Mouse (Mus musculus): Measurements from ENCODE around the gene Pcyox1. TPM values are rescaled to one million over a fixed set of nuclear protein-coding genes. Genes with fewer than 3 reads are reported as not detected.

Pcyox1 gene
- polyA plus RNA-seq, 2 experiments = 67.3 to 93.3 TPM

DNA sequence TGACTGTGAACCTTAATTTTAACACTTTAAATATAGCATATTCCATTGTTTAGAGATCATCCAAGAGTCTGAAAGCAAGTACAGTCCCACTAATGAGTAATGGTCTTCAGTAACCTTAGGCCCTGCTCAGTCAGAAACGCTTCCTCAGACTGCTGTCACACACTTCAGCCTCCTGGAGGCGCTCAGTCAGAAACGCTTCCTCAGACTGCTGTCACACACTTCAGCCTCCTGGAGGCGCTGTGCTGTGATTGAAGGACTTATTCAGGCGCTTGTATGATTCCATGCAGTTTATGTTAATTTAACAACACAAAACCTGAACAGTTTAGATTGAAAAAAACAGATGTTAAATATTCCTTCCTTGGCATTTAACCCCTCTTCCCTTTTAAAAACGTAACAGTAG lies 23.5 kb upstream of the Pcyox1 start:
- H3K9me3 ChIP-seq (ENCODE audit: control insufficient read depth, low read length) = no peaks in the 10 kb centered on the region
- no peak for ATAC-seq (ENCODE audit: low FRiP score, low read depth)
- no peaks in the 10 kb centered on the region for H3K4me1 ChIP-seq (ENCODE audit: control insufficient read depth, insufficient read depth, low read length)
- TF ChIP-seq POLR2A (IDR thresholded peaks at IDR 0.05; ENCODE audit: borderline replicate concordance, extremely low read depth, insufficient read depth, insufficient read length) = no peak
- H3K4me3 ChIP-seq (replicated peaks; ENCODE audit: low read length) = no peak overlapping the region
- no peak overlapping the region for H3K4me2 ChIP-seq (replicated peaks; ENCODE audit: low read depth, low read length, severe bottlenecking)
- peaks cover 85% of the 10 kb centered on the region for H3K36me3 ChIP-seq (ENCODE audit: control insufficient read depth, insufficient read depth, low read length)
- H3K27me3 ChIP-seq (ENCODE audit: control insufficient read depth, insufficient read depth, low read length) = no peaks in the 10 kb centered on the region
- H3K27ac ChIP-seq (replicated peaks; ENCODE audit: low read depth, low read length) = no peak overlapping the region
- 78% methylated on average over 6 of the region's 6 CpGs for WGBS
- no peak for DNase-seq (ENCODE audit: low spot score)
- no peak overlapping the region for H3K9ac ChIP-seq (ENCODE audit: low read depth, low read length, severe bottlenecking)

GRCm38 (mm10) chr6:86419239-86419638 lies 22.3 kb upstream of the Pcyox1 start:
- no peak overlapping the region for H3K4me3 ChIP-seq (replicated peaks; ENCODE audit: low read length)
- H3K36me3 ChIP-seq (ENCODE audit: control insufficient read depth, insufficient read depth, low read length) = peaks cover 83% of the 10 kb centered on the region
- 93% methylated on average over 3 of the region's 3 CpGs for WGBS

GRCm38 (mm10) chr6:86418711-86419110 lies 21.8 kb upstream of the Pcyox1 start:
- Histone ChIP-seq H3K4me1 (ENCODE audit: control insufficient read depth, insufficient read depth, low read length) (no peaks in the 10 kb centered on the region), H3K9ac (ENCODE audit: low read depth, low read length, severe bottlenecking) (no peak overlapping the region), H3K36me3 (ENCODE audit: control insufficient read depth, insufficient read depth, low read length) (peaks cover 85% of the 10 kb centered on the region), H3K9me3 (ENCODE audit: control insufficient read depth, low read length) (no peaks in the 10 kb centered on the region), H3K27ac (replicated peaks; ENCODE audit: low read depth, low read length) (no peak overlapping the region), H3K4me2 (replicated peaks; ENCODE audit: low read depth, low read length, severe bottlenecking) (no peak overlapping the region), H3K27me3 (ENCODE audit: control insufficient read depth, insufficient read depth, low read length) (no peaks in the 10 kb centered on the region), H3K4me3 (replicated peaks; ENCODE audit: low read length) (no peak overlapping the region)
- ATAC-seq (ENCODE audit: low FRiP score, low read depth) = no peak
- TF ChIP-seq POLR2A (IDR thresholded peaks at IDR 0.05; ENCODE audit: borderline replicate concordance, extremely low read depth, insufficient read depth, insufficient read length) = no peak
- no peak for DNase-seq (ENCODE audit: low spot score)
- 89% methylated on average over 6 of the region's 6 CpGs for WGBS

More at GRCm38 (mm10) chr6:86419239-86419638, 22.3 kb upstream of the Pcyox1 start:
- Histone ChIP-seq H3K4me2 (replicated peaks; ENCODE audit: low read depth, low read length, severe bottlenecking) (no peak overlapping the region), H3K27me3 (ENCODE audit: control insufficient read depth, insufficient read depth, low read length) (no peaks in the 10 kb centered on the region), H3K27ac (replicated peaks; ENCODE audit: low read depth, low read length) (no peak overlapping the region), H3K4me1 (ENCODE audit: control insufficient read depth, insufficient read depth, low read length) (no peaks in the 10 kb centered on the region), H3K9ac (ENCODE audit: low read depth, low read length, severe bottlenecking) (no peak overlapping the region), H3K9me3 (ENCODE audit: control insufficient read depth, low read length) (no peaks in the 10 kb centered on the region)
- DNase-seq (ENCODE audit: low spot score) (no peak), ATAC-seq (ENCODE audit: low FRiP score, low read depth) (no peak)
- no peak for TF ChIP-seq POLR2A (IDR thresholded peaks at IDR 0.05; ENCODE audit: borderline replicate concordance, extremely low read depth, insufficient read depth, insufficient read length)

DNA sequence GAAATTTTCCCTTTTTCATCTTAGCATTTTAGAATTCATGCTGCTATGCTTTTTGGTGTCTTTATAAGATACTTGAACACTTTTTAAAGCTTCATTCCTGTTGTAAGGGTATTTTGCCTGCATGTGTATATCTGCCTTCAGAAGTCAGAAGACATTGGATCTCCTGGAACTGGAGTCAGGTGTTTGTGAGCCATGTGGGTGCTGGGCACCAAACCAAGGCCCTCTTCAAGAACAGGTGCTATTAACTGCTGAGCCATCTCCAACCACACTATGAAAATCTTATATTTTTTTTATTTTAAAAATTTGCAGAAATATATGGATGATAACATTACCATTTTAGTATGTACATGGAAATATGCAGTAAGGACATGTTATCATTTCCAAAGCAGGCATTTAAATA lies 9.4 kb upstream of the Pcyox1 start:
- no peak for TF ChIP-seq POLR2A (IDR thresholded peaks at IDR 0.05; ENCODE audit: borderline replicate concordance, extremely low read depth, insufficient read depth, insufficient read length)
- DNase-seq (ENCODE audit: low spot score) (no peak), ATAC-seq (ENCODE audit: low FRiP score, low read depth) (no peak)
- Histone ChIP-seq H3K27ac (replicated peaks; ENCODE audit: low read depth, low read length) (no peak overlapping the region), H3K9ac (ENCODE audit: low read depth, low read length, severe bottlenecking) (no peak overlapping the region), H3K27me3 (ENCODE audit: control insufficient read depth, insufficient read depth, low read length) (no peaks in the 10 kb centered on the region), H3K4me1 (ENCODE audit: control insufficient read depth, insufficient read depth, low read length) (peaks cover 11% of the 10 kb centered on the region), H3K36me3 (ENCODE audit: control insufficient read depth, insufficient read depth, low read length) (peaks cover 16% of the 10 kb centered on the region), H3K4me3 (replicated peaks; ENCODE audit: low read length) (no peak overlapping the region), H3K9me3 (ENCODE audit: control insufficient read depth, low read length) (no peaks in the 10 kb centered on the region), H3K4me2 (replicated peaks; ENCODE audit: low read depth, low read length, severe bottlenecking) (peak overlapping the region; percentile 39)

DNA sequence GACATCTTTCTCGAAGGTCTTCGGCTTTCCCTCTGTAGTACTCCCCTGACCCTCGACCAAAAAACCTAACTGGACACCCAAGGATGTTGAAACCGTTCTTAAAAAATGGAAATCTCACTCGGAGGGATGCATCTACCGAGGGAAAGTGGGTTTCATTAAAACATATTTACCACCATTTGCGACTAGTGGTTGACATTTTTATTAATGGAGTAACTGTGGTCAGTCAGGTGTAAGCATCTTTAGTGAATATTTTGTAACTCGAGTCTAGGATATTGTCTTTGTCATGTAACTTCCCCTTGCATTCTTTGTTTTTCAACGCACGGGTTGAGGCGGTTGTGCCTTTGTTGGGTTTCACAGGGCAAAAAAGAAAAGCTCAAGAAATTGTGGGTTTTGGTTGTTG lies 8.0 kb upstream of the Pcyox1 start:
- Histone ChIP-seq H3K9me3 (ENCODE audit: control insufficient read depth, low read length) (no peaks in the 10 kb centered on the region), H3K27ac (replicated peaks; ENCODE audit: low read depth, low read length) (peak overlapping the region; percentile 99), H3K9ac (ENCODE audit: low read depth, low read length, severe bottlenecking) (peak overlapping the region; percentile 98), H3K27me3 (ENCODE audit: control insufficient read depth, insufficient read depth, low read length) (no peaks in the 10 kb centered on the region), H3K4me1 (ENCODE audit: control insufficient read depth, insufficient read depth, low read length) (peaks cover 14% of the 10 kb centered on the region), H3K4me2 (replicated peaks; ENCODE audit: low read depth, low read length, severe bottlenecking) (peak overlapping the region; percentile 59), H3K4me3 (replicated peaks; ENCODE audit: low read length) (peak overlapping the region; percentile 67), H3K36me3 (ENCODE audit: control insufficient read depth, insufficient read depth, low read length) (peaks cover 16% of the 10 kb centered on the region)
- no peak for DNase-seq (ENCODE audit: low spot score)
- no peak for TF ChIP-seq POLR2A (IDR thresholded peaks at IDR 0.05; ENCODE audit: borderline replicate concordance, extremely low read depth, insufficient read depth, insufficient read length)
- under 1% methylated on average over 11 of the region's 11 CpGs for WGBS
- no peak for ATAC-seq (ENCODE audit: low FRiP score, low read depth)

All from limb, embryonic 14.5 days (tissue).